Comparison of ENCODE assay signal across 35 mouse cellular contexts in the genomic region with DNA sequence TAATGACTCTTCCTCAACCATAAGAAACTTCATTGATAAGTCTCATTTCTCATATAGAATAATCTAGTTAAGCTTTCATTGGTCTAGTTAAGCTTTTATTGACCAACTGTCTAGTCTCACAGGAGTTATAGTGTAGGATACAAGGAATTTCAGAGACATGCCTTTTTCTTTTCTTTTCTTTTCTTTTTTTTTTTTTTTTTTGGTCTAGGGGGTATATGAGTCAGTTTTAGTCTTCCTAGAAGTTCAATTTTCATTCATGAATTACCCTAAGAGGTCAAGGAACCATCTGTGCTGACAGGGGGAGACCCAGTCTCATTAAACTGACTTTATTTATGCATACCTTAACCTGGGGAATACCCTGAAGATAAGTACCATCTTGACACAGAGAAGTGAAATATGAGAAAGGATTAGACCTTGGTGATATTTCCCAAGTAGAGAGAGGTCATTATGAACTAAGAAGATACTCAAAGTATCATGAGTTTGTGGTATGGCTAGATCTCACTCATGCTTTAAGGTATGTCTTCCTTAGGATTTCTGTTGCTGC.
"Had no signal": no experiment of that assay in that cellular context is flagged by ENCODE, and none has a peak within 500 bp of the region (broad histone marks: within the 10 kb centered on the region; RNA-seq: fewer than 3 reads in every experiment).

No protein-coding gene starts in this region.

- H3K4me1 ChIP-seq: heart, embryonic 13.5 days; heart, embryonic 15.5 days; intestine, embryonic 15.5 days; kidney, embryonic 15.5 days had no signal

- ATAC-seq: hindbrain, embryonic 16.5 days; hindbrain, postnatal 0 days; inflammation-experienced regulatory T-cells, adult 6 months; intestine, embryonic 15.5 days; intestine, embryonic 16.5 days; intestine, postnatal 0 days had no signal

- H3K27me3 ChIP-seq: heart, embryonic 12.5 days; heart, embryonic 13.5 days; heart, embryonic 15.5 days; hindbrain, embryonic 13.5 days; intestine, embryonic 15.5 days; kidney, embryonic 15.5 days had no signal

- H3K4me2 ChIP-seq: heart, embryonic 11.5 days; heart, embryonic 12.5 days; heart, embryonic 13.5 days; heart, embryonic 15.5 days; hindbrain, embryonic 12.5 days; hindbrain, embryonic 13.5 days; hindbrain, embryonic 14.5 days; hindbrain, embryonic 15.5 days; intestine, embryonic 15.5 days; kidney, embryonic 15.5 days had no signal

- H3K4me3 ChIP-seq: heart, embryonic 10.5 days; heart, embryonic 12.5 days; heart, embryonic 13.5 days; heart, embryonic 15.5 days; hindbrain, embryonic 10.5 days; hindbrain, embryonic 12.5 days; hindbrain, embryonic 13.5 days; hindbrain, embryonic 15.5 days; intestine, embryonic 15.5 days; kidney, embryonic 15.5 days; layer of hippocampus, adult 2 months had no signal

- H3K9ac ChIP-seq: heart, embryonic 12.5 days; heart, embryonic 13.5 days; heart, embryonic 15.5 days; hindbrain, embryonic 12.5 days; hindbrain, embryonic 13.5 days; hindbrain, embryonic 14.5 days; hindbrain, embryonic 15.5 days; intestine, embryonic 15.5 days; kidney, embryonic 15.5 days had no signal

- H3K9me3 ChIP-seq: heart, embryonic 10.5 days; heart, embryonic 12.5 days; heart, embryonic 13.5 days; heart, embryonic 15.5 days; hindbrain, embryonic 10.5 days; hindbrain, embryonic 12.5 days; hindbrain, embryonic 13.5 days; hindbrain, embryonic 15.5 days; intestine, embryonic 15.5 days; kidney, embryonic 15.5 days had no signal

- H3K27ac ChIP-seq: heart, embryonic 10.5 days; heart, embryonic 13.5 days; heart, embryonic 15.5 days; hindbrain, embryonic 10.5 days; hindbrain, embryonic 12.5 days; hindbrain, embryonic 13.5 days; hindbrain, embryonic 14.5 days; hindbrain, embryonic 15.5 days; hindbrain, postnatal 0 days; intestine, embryonic 15.5 days; kidney, embryonic 15.5 days; kidney, postnatal 0 days; layer of hippocampus, adult 2 months had no signal

- H3K36me3 ChIP-seq: heart, embryonic 10.5 days; heart, embryonic 12.5 days; heart, embryonic 13.5 days; heart, embryonic 15.5 days; hindbrain, embryonic 10.5 days; hindbrain, embryonic 12.5 days; hindbrain, embryonic 13.5 days; hindbrain, embryonic 15.5 days; intestine, embryonic 15.5 days; kidney, embryonic 15.5 days had no signal

- DNase-seq: heart, postnatal 10 days; heart, postnatal 14 days; heart, postnatal 36 days; heart, postnatal 4 days; kidney, adult 11 months; kidney, adult 18-20 months; kidney, adult 2 months; kidney, adult 8-10 months; kidney, adult 9 months; kidney, postnatal 10 days; kidney, postnatal 14 days; kidney, postnatal 25 days; kidney, postnatal 36 days; kidney, postnatal 4 days; layer of hippocampus, adult 9-11 months; layer of hippocampus, postnatal 36 days had no signal
